Mouse (Mus musculus) bone marrow macrophage, adult 2 months (primary cell): ENCODE measurements around the gene Celsr1. TPM values are rescaled to one million over a fixed set of nuclear protein-coding genes. Genes with fewer than 3 reads are reported as not detected.
"Not testable (repeated sequence)": the region's sequence is repeated elsewhere in the genome, so short reads cannot be mapped to it uniquely, and the experiment has no call there.

ENCODE experiments used
- H3K27ac ChIP-seq: 2 replicates; pipeline ENCODE4 v1.5.1; 2012; ENCODE audit warnings: low read depth, low read length; ENCODE audit not compliant: insufficient read depth
- H3K4me1 ChIP-seq: 2 replicates; pipeline ENCODE4 v1.6.1; 2012; ENCODE audit warnings: low read length; ENCODE audit not compliant: control insufficient read depth, insufficient read depth
- H3K4me3 ChIP-seq: 2 replicates; pipeline ENCODE4 v1.5.1; 2012; ENCODE audit warnings: mild to moderate bottlenecking, low read length, moderate library complexity; ENCODE audit not compliant: insufficient read depth
- CTCF ChIP-seq: IDR thresholded peaks from 2 replicates; pipeline ENCODE4 v1.5.1; 2012; ENCODE audit warnings: low read depth, mild to moderate bottlenecking, low read length, moderate library complexity
- POLR2A ChIP-seq: IDR thresholded peaks from 2 replicates; pipeline ENCODE4 v1.6.1; 2012; ENCODE audit warnings: mild to moderate bottlenecking, low read depth, low read length, borderline replicate concordance
- polyA plus RNA-seq: library from polyadenylated mRNA; stranded (reverse); fragments of >200 nt; gene quantifications from 2 replicates; pipeline ENCODE4 v1.2.4, GENCODE M21; 2012; ENCODE audit not compliant: missing spikeins, insufficient read depth, insufficient read length

The Celsr1 gene
- polyA plus RNA-seq, 1 experiment, result 0.28 TPM

GRCm38 (mm10) chr15:85885606-85886005, 148.0 kb downstream of the Celsr1 start:
- Histone ChIP-seq H3K4me3 (no peak overlapping the region), H3K27ac (no peak overlapping the region), H3K4me1 (peaks cover 2% of the 10 kb centered on the region; the same call in 1 of the 2 replicates)
- TF ChIP-seq CTCF, result no peak
- no peak for TF ChIP-seq POLR2A

- no peak for TF ChIP-seq POLR2A
- no peak for TF ChIP-seq CTCF
- Histone ChIP-seq H3K4me3 (peak overlapping the region; percentile 82), H3K27ac (peak overlapping the region; percentile 37), H3K4me1 (peaks cover 12% of the 10 kb centered on the region)
Measured at GRCm38 (mm10) chr15:85879498-85879895, 154.1 kb downstream of the Celsr1 start.

GRCm38 (mm10) chr15:85878848-85879497, 154.6 kb downstream of the Celsr1 start, which contains the start of gene Trmu:
Trmu (plus strand) TSS chr15:85879312.
- Histone ChIP-seq H3K27ac (peak within 1 kb of the TSS; percentile 37), H3K4me3 (peak within 1 kb of the TSS; percentile 82), H3K4me1 (peaks cover 12% of the 10 kb centered on the region)
- TF ChIP-seq CTCF (no peak), POLR2A (no peak)

- H3K4me3 ChIP-seq, result no peak overlapping the region
- H3K27ac ChIP-seq, result no peak overlapping the region
- no peak for TF ChIP-seq CTCF
- TF ChIP-seq POLR2A, result no peak
Measured at GRCm38 (mm10) chr15:85877336-85877735, 156.2 kb downstream of the Celsr1 start.

GRCm38 (mm10) chr15:85867696-85868095, 165.9 kb downstream of the Celsr1 start:
- Histone ChIP-seq H3K4me1 (no peaks in the 10 kb centered on the region), H3K4me3 (no peak overlapping the region), H3K27ac (no peak overlapping the region)
- TF ChIP-seq POLR2A (no peak), CTCF (peak; percentile 56)

More at GRCm38 (mm10) chr15:85877336-85877735, 156.2 kb downstream of the Celsr1 start:
- H3K4me1 ChIP-seq, result peaks cover 12% of the 10 kb centered on the region

GRCm38 (mm10) chr15:85865913-85866312, 167.7 kb downstream of the Celsr1 start:
- H3K4me1 ChIP-seq, H3K4me3 ChIP-seq, H3K27ac ChIP-seq: not testable (repeated sequence)

- TF ChIP-seq POLR2A, result no peak
- no peak for TF ChIP-seq CTCF
- Histone ChIP-seq H3K4me1 (0 out of 2 replicates have a peak, but pooled peaks cover 3% of the 10 kb centered on the region), H3K27ac (peak within 1 kb of the TSS; percentile 70), H3K4me3 (peak within 1 kb of the TSS; percentile 91)
Measured at GRCm38 (mm10) chr15:85859490-85860031, 174.0 kb downstream of the Celsr1 start, which contains the start of gene Gtse1. Gtse1 (plus strand) TSS chr15:85859745.

GRCm38 (mm10) chr15:85858980-85859489, 174.5 kb downstream of the Celsr1 start:
- peak overlapping the region; percentile 73 for H3K4me3 ChIP-seq
- H3K4me1 ChIP-seq, result 0 out of 2 replicates have a peak, but pooled peaks cover 3% of the 10 kb centered on the region
- no peak overlapping the region for H3K27ac ChIP-seq
- no peak for TF ChIP-seq CTCF

GRCm38 (mm10) chr15:85851656-85852392, 181.8 kb downstream of the Celsr1 start:
- no peak overlapping the region for H3K4me3 ChIP-seq
- no peak overlapping the region for H3K27ac ChIP-seq
- TF ChIP-seq POLR2A, result no peak
- no peak for TF ChIP-seq CTCF
- H3K4me1 ChIP-seq, result no peaks in the 10 kb centered on the region

Other genes with a start within 250 kb of the Celsr1 start
- 13.8 and 17.9 TPM in 2 replicates for gene Cdpf1, start 222.1 kb downstream of the Celsr1 start, polyA plus RNA-seq
- gene Pkdrej, start 212.0 kb downstream of the Celsr1 start, polyA plus RNA-seq, result not detected in 2 replicates
- gene Ttc38, start 201.5 kb downstream of the Celsr1 start, polyA plus RNA-seq, result 11.5 and 12.6 TPM in 2 replicates
- 11.3 and 12.1 TPM in 2 replicates for gene Gtse1, start 174.0 kb downstream of the Celsr1 start, polyA plus RNA-seq
- gene Trmu, start 154.5 kb downstream of the Celsr1 start, polyA plus RNA-seq, result 11.5 and 17.0 TPM in 2 replicates
- gene Gramd4, start 23.9 kb upstream of the Celsr1 start, polyA plus RNA-seq, result 3.8 and 4.4 TPM in 2 replicates
- gene Cerk, start 152.4 kb upstream of the Celsr1 start, polyA plus RNA-seq, result 103 and 111 TPM in 2 replicates
- gene Tbc1d22a, start 180.7 kb upstream of the Celsr1 start, polyA plus RNA-seq, result 37.2 and 39.8 TPM in 2 replicates